Mouse (Mus musculus): ENCODE data around the gene Gtf3c5. TPM values are rescaled to one million over a fixed set of nuclear protein-coding genes. Genes with fewer than 3 reads are reported as not detected.

Gene Gtf3c5
- polyA plus RNA-seq (2017; shearing (Covaris generic)) = 11.6 TPM

GRCm38 (mm10) chr2:28583651-28584050, at the start of gene Gtf3c5:
Gtf3c5 (minus strand) TSS chr2:28583751.

GRCm38 (mm10) chr2:28621664-28622171, 38.2 kb upstream of the Gtf3c5 start, which contains the start of gene Gfi1b:
Gfi1b (minus strand) TSS chr2:28621982.

GRCm38 (mm10) chr2:28563303-28563702, 20.2 kb downstream of the Gtf3c5 start, which contains the start of gene Cel:
Cel (minus strand) TSS chr2:28563403.

Other genes with a start within 250 kb of the Gtf3c5 start
- gene Ppp1r26, start 137.0 kb downstream of the Gtf3c5 start, polyA plus RNA-seq (2017; shearing (Covaris generic)) = not detected
- gene 1700007K13Rik, start 117.4 kb downstream of the Gtf3c5 start, polyA plus RNA-seq (2017; shearing (Covaris generic)) = not detected
- gene Mrps2, start 115.7 kb downstream of the Gtf3c5 start, polyA plus RNA-seq (2017; shearing (Covaris generic)) = 12.6 TPM
- not detected for gene Gbgt1, start 86.9 kb downstream of the Gtf3c5 start, polyA plus RNA-seq (2017; shearing (Covaris generic))
- not detected for gene Gm10134, start 77.7 kb downstream of the Gtf3c5 start, polyA plus RNA-seq (2017; shearing (Covaris generic))
- gene Ralgds, start 70.6 kb downstream of the Gtf3c5 start, polyA plus RNA-seq (2017; shearing (Covaris generic)) = 14.4 TPM
- not detected for gene Cel, start 20.3 kb downstream of the Gtf3c5 start, polyA plus RNA-seq (2017; shearing (Covaris generic))
- not detected for gene Gfi1b, start 38.2 kb upstream of the Gtf3c5 start, polyA plus RNA-seq (2017; shearing (Covaris generic))
- 54.9 TPM for gene Tsc1, start 57.5 kb upstream of the Gtf3c5 start, polyA plus RNA-seq (2017; shearing (Covaris generic))
- not detected for gene Spaca9, start 116.0 kb upstream of the Gtf3c5 start, polyA plus RNA-seq (2017; shearing (Covaris generic))
- not detected for gene Ak8, start 116.4 kb upstream of the Gtf3c5 start, polyA plus RNA-seq (2017; shearing (Covaris generic))